Mouse (Mus musculus) spleen, postnatal 14 days (tissue): ENCODE measurements around the gene Cd300lb.

ENCODE experiments used
- DNase-seq, 2 experiments: peaks; one replicate each; pipeline ENCODE4 v3.0.0; 2021 to 2022; ENCODE audit warnings: low spot score in 2 of 2

Cd300lb gene

GRCm38 (mm10) chr11:114883251-114883789 is 50.9 kb downstream of the Cd300lb start:
- no peak for DNase-seq

GRCm38 (mm10) chr11:114880589-114880988 is 53.6 kb downstream of the Cd300lb start:
- peak in 1 of 2 experiments; percentile 43 for DNase-seq

GRCm38 (mm10) chr11:114880185-114880584 is 54.0 kb downstream of the Cd300lb start:
- no peak for DNase-seq

GRCm38 (mm10) chr11:114879666-114880065 is 54.5 kb downstream of the Cd300lb start:
- DNase-seq, result peak in 1 of 2 experiments; percentile 26

GRCm38 (mm10) chr11:114877145-114877544 is 57.0 kb downstream of the Cd300lb start:
- DNase-seq, result no peak

GRCm38 (mm10) chr11:114876621-114877020 is 57.6 kb downstream of the Cd300lb start:
- no peak for DNase-seq

GRCm38 (mm10) chr11:114876176-114876575 is 58.0 kb downstream of the Cd300lb start:
- DNase-seq, result no peak

GRCm38 (mm10) chr11:114875301-114875801 is 58.8 kb downstream of the Cd300lb start:
- no peak for DNase-seq

- no peak for DNase-seq
These were observed 59.7 kb downstream of the Cd300lb start for GRCm38 (mm10) chr11:114874226-114875145.

- DNase-seq, result no peak
These were observed 61.0 kb downstream of the Cd300lb start for GRCm38 (mm10) chr11:114873022-114873817.
